Mouse (Mus musculus) forebrain, embryonic 10.5 days (tissue): ENCODE measurements at regions not wholly inside any gene's neighbourhood (a gene's known extent, or its start where the extent isn't known, plus 50 kb on each side); places are given as distances from the start of the nearest gene placed in this dataset.

ENCODE experiments used
- DNase-seq: peaks from one replicate; pipeline ENCODE4 v3.0.0-alpha.2; 2017; ENCODE audit warnings: low spot score; ENCODE audit errors: extremely low spot score
- H3K27ac ChIP-seq: fragments of 300-500 bp; sonication (generic); 2 replicates; pipeline ENCODE4 v1.5.1; 2016; ENCODE audit warnings: mild to moderate bottlenecking
- H3K27me3 ChIP-seq: fragments of 300-500 bp; sonication (generic); 2 replicates; pipeline ENCODE4 v1.6.1; 2016; ENCODE audit warnings: mild to moderate bottlenecking; ENCODE audit not compliant: poor library complexity, severe bottlenecking
- H3K36me3 ChIP-seq: fragments of 300-500 bp; sonication (generic); replicated peaks from 2 replicates; pipeline ENCODE4 v1.6.1; 2016; ENCODE audit warnings: mild to moderate bottlenecking, moderate library complexity
- H3K4me1 ChIP-seq: fragments of 300-500 bp; sonication (generic); 2 replicates; pipeline ENCODE4 v1.6.1; 2016
- H3K4me3 ChIP-seq: fragments of 300-500 bp; sonication (generic); 2 replicates; pipeline ENCODE4 v1.5.1; 2016; ENCODE audit warnings: mild to moderate bottlenecking, moderate library complexity
- H3K9me3 ChIP-seq: fragments of 300-500 bp; sonication (generic); 2 replicates; pipeline ENCODE4 v1.6.1; 2016; ENCODE audit warnings: mild to moderate bottlenecking, moderate library complexity
- WGBS: fragments of 180-500 bp; shearing (Covaris S2); methylation state at CpG from one replicate; pipeline ENCODE4 v1.1.7; 2016; 5-methylcytosine and 5-hydroxymethylcytosine counted together

GRCm38 (mm10) chr7:40389795-40390194 is 508.3 kb upstream of the Vstm2b start:
- H3K27me3 ChIP-seq, result 0 out of 2 replicates have a peak, but pooled peaks cover 6% of the 10 kb centered on the region
- DNase-seq, result no peak
- peaks cover 32% of the 10 kb centered on the region for H3K4me1 ChIP-seq
- WGBS, result 36% methylated on average over 3 of the region's 3 CpGs
- H3K9me3 ChIP-seq, result no peaks in the 10 kb centered on the region
- no peaks in the 10 kb centered on the region for H3K36me3 ChIP-seq
- H3K27ac ChIP-seq, result no peak overlapping the region
- no peak overlapping the region for H3K4me3 ChIP-seq

- DNase-seq, result no peak
- 6% methylated on average over 3 of the region's 3 CpGs for WGBS
- H3K27me3 ChIP-seq, result 0 out of 2 replicates have a peak, but pooled peaks cover 6% of the 10 kb centered on the region
- H3K4me1 ChIP-seq, result peaks cover 32% of the 10 kb centered on the region
- no peaks in the 10 kb centered on the region for H3K9me3 ChIP-seq
- H3K4me3 ChIP-seq, result no peak overlapping the region
- peak overlapping the region; percentile 53; the same call in 1 of the 2 replicates for H3K27ac ChIP-seq
- no peaks in the 10 kb centered on the region for H3K36me3 ChIP-seq
Observed at GRCm38 (mm10) chr7:40390927-40391326, 507.2 kb upstream of the Vstm2b start.

GRCm38 (mm10) chr7:40391626-40392025 is 506.5 kb upstream of the Vstm2b start:
- H3K27ac ChIP-seq, result peak overlapping the region; percentile 63; the same call in 1 of the 2 replicates
- WGBS, result 52% methylated on average over 3 of the region's 3 CpGs

GRCm38 (mm10) chr7:40392207-40392606 is 505.9 kb upstream of the Vstm2b start:
- no peak overlapping the region; the same call in 1 of the 2 replicates for H3K27ac ChIP-seq
- no peaks in the 10 kb centered on the region for H3K9me3 ChIP-seq
- DNase-seq, result no peak
- H3K27me3 ChIP-seq, result 0 out of 2 replicates have a peak, but pooled peaks cover 6% of the 10 kb centered on the region
- H3K4me1 ChIP-seq, result peaks cover 32% of the 10 kb centered on the region
- no peaks in the 10 kb centered on the region for H3K36me3 ChIP-seq
- WGBS, result 38% methylated on average over 3 of the region's 3 CpGs
- H3K4me3 ChIP-seq, result no peak overlapping the region

More at GRCm38 (mm10) chr7:40391626-40392025, 506.5 kb upstream of the Vstm2b start:
- H3K27me3 ChIP-seq, result 0 out of 2 replicates have a peak, but pooled peaks cover 6% of the 10 kb centered on the region
- H3K36me3 ChIP-seq, result no peaks in the 10 kb centered on the region
- no peak overlapping the region for H3K4me3 ChIP-seq
- H3K4me1 ChIP-seq, result peaks cover 32% of the 10 kb centered on the region
- no peak for DNase-seq
- H3K9me3 ChIP-seq, result no peaks in the 10 kb centered on the region

- Histone ChIP-seq H3K4me1 (peaks cover 32% of the 10 kb centered on the region), H3K9me3 (no peaks in the 10 kb centered on the region), H3K4me3 (no peak overlapping the region), H3K36me3 (no peaks in the 10 kb centered on the region), H3K27me3 (0 out of 2 replicates have a peak, but pooled peaks cover 6% of the 10 kb centered on the region), H3K27ac (peak overlapping the region; percentile 69)
- WGBS, result 88% methylated on average over 1 of the region's 1 CpGs
- no peak for DNase-seq
Observed at GRCm38 (mm10) chr7:40392699-40393098, 505.4 kb upstream of the Vstm2b start.

- no peak for DNase-seq
- no peak overlapping the region for H3K4me3 ChIP-seq
- no peak overlapping the region for H3K27ac ChIP-seq
- H3K4me1 ChIP-seq, result peaks cover 4% of the 10 kb centered on the region; the same call in 1 of the 2 replicates
- no peaks in the 10 kb centered on the region for H3K9me3 ChIP-seq
- H3K36me3 ChIP-seq, result no peaks in the 10 kb centered on the region
- H3K27me3 ChIP-seq, result no peaks in the 10 kb centered on the region
- 63% methylated on average over 5 of the region's 5 CpGs for WGBS
Observed at GRCm38 (mm10) chr7:40398266-40398665, 499.9 kb upstream of the Vstm2b start.

GRCm38 (mm10) chr7:40419332-40419731 is 478.8 kb upstream of the Vstm2b start:
- Histone ChIP-seq H3K4me3 (no peak overlapping the region), H3K9me3 (no peaks in the 10 kb centered on the region), H3K27me3 (no peaks in the 10 kb centered on the region), H3K27ac (no peak overlapping the region), H3K4me1 (no peaks in the 10 kb centered on the region), H3K36me3 (no peaks in the 10 kb centered on the region)
- 89% methylated on average over 2 of the region's 2 CpGs for WGBS
- no peak for DNase-seq

GRCm38 (mm10) chr7:40422125-40422524 is 476.0 kb upstream of the Vstm2b start:
- no peaks in the 10 kb centered on the region for H3K9me3 ChIP-seq
- no peaks in the 10 kb centered on the region for H3K27me3 ChIP-seq
- WGBS, result 86% methylated on average over 4 of the region's 4 CpGs
- H3K4me3 ChIP-seq, result no peak overlapping the region
- DNase-seq, result no peak
- no peak overlapping the region for H3K27ac ChIP-seq
- no peaks in the 10 kb centered on the region for H3K4me1 ChIP-seq
- no peaks in the 10 kb centered on the region for H3K36me3 ChIP-seq

GRCm38 (mm10) chr7:40429416-40429815 is 468.7 kb upstream of the Vstm2b start:
- Histone ChIP-seq H3K27me3 (no peaks in the 10 kb centered on the region), H3K4me3 (no peak overlapping the region), H3K27ac (no peak overlapping the region), H3K9me3 (no peaks in the 10 kb centered on the region), H3K36me3 (no peaks in the 10 kb centered on the region), H3K4me1 (no peaks in the 10 kb centered on the region)
- DNase-seq, result no peak
- WGBS, result 89% methylated on average over 2 of the region's 2 CpGs

- WGBS, result 84% methylated on average over 2 of the region's 2 CpGs
Observed at GRCm38 (mm10) chr7:40433906-40434305, 464.2 kb upstream of the Vstm2b start.

GRCm38 (mm10) chr7:40441128-40441527 is 457.0 kb upstream of the Vstm2b start:
- H3K27me3 ChIP-seq, result no peaks in the 10 kb centered on the region
- no peak overlapping the region for H3K27ac ChIP-seq
- no peak overlapping the region for H3K4me3 ChIP-seq
- no peak for DNase-seq
- peaks cover 5% of the 10 kb centered on the region; the same call in 1 of the 2 replicates for H3K9me3 ChIP-seq
- 59% methylated on average over 1 of the region's 1 CpGs for WGBS
- no peaks in the 10 kb centered on the region for H3K4me1 ChIP-seq
- H3K36me3 ChIP-seq, result no peaks in the 10 kb centered on the region

More at GRCm38 (mm10) chr7:40433906-40434305, 464.2 kb upstream of the Vstm2b start:
- Histone ChIP-seq H3K27ac (no peak overlapping the region), H3K27me3 (no peaks in the 10 kb centered on the region), H3K9me3 (0 out of 2 replicates have a peak, but pooled peaks cover 2% of the 10 kb centered on the region), H3K4me3 (no peak overlapping the region), H3K36me3 (no peaks in the 10 kb centered on the region), H3K4me1 (no peaks in the 10 kb centered on the region)
- no peak for DNase-seq

- no peaks in the 10 kb centered on the region for H3K27me3 ChIP-seq
- H3K27ac ChIP-seq, result no peak overlapping the region
- no peaks in the 10 kb centered on the region for H3K4me1 ChIP-seq
- H3K36me3 ChIP-seq, result no peaks in the 10 kb centered on the region
- H3K9me3 ChIP-seq, result peaks cover 5% of the 10 kb centered on the region; the same call in 1 of the 2 replicates
- WGBS, result 88% methylated on average over 3 of the region's 3 CpGs
- no peak overlapping the region for H3K4me3 ChIP-seq
- no peak for DNase-seq
Observed at GRCm38 (mm10) chr7:40441786-40442185, 456.3 kb upstream of the Vstm2b start.

- no peak for DNase-seq
- Histone ChIP-seq H3K27ac (no peak overlapping the region), H3K27me3 (no peaks in the 10 kb centered on the region), H3K4me3 (no peak overlapping the region), H3K36me3 (no peaks in the 10 kb centered on the region), H3K4me1 (no peaks in the 10 kb centered on the region), H3K9me3 (no peaks in the 10 kb centered on the region)
- WGBS, result 90% methylated on average over 5 of the region's 5 CpGs
Observed at GRCm38 (mm10) chr7:40466382-40466781, 431.7 kb upstream of the Vstm2b start.

GRCm38 (mm10) chr7:40487256-40487655 is 410.9 kb upstream of the Vstm2b start:
- DNase-seq, result peak; percentile 8
- no peak overlapping the region for H3K4me3 ChIP-seq
- H3K9me3 ChIP-seq, result no peaks in the 10 kb centered on the region
- H3K27ac ChIP-seq, result no peak overlapping the region
- no peaks in the 10 kb centered on the region for H3K36me3 ChIP-seq
- H3K27me3 ChIP-seq, result no peaks in the 10 kb centered on the region
- no peaks in the 10 kb centered on the region for H3K4me1 ChIP-seq
